Comparison of ENCODE assay signal across 8 mouse cellular contexts in genomic region chr17:28769121-28769874, GRCm38 (mm10). TPM values are rescaled to one million over a fixed set of nuclear protein-coding genes. Genes with fewer than 3 reads are reported as not detected.
A peak's percentile ranks its signal among the peaks of the same experiment; 100 is the strongest.
DNase-seq lines count a peak whose midpoint lies in the region; ATAC-seq and TF ChIP-seq lines count a peak whose summit lies in the region.

TSS of gene Mapk13 (plus strand) at chr17:28769297.

- TF ChIP-seq CTCF in layer of hippocampus, adult 2 months (conservative IDR thresholded peaks at IDR 0.05), result no peak
- TF ChIP-seq CTCF in embryonic fibroblast, embryonic 13.5 days (IDR thresholded peaks at IDR 0.05; ENCODE audit: borderline replicate concordance, insufficient read depth, low read length), result no peak

- H3K4me3 ChIP-seq in layer of hippocampus, adult 2 months, result peak within 1 kb of the TSS; percentile 33; the same call in 1 of the 2 replicates
- H3K4me3 ChIP-seq in embryonic fibroblast, embryonic 13.5 days (ENCODE audit: insufficient read depth, low read length), result peak within 1 kb of the TSS; percentile 40
- H3K4me3 ChIP-seq in neural tube, embryonic 15.5 days (replicated peaks), result peak within 1 kb of the TSS; percentile 36

- no peaks in the 10 kb centered on the region for H3K9me3 ChIP-seq in neural tube, embryonic 15.5 days (replicated peaks)

- no peak for DNase-seq in layer of hippocampus, adult 2 months (ENCODE audit: low spot score in 2 of 2)
- no peak for DNase-seq in layer of hippocampus, postnatal 10 days (ENCODE audit: low spot score in 2 of 2)
- peak; percentile 36 for DNase-seq in induced T-regulatory cell, adult 2 months (ENCODE audit: low read depth)
- peak; percentile 36 to 61 for DNase-seq in lung, adult 18-20 months
- DNase-seq in right cerebral cortex, postnatal 25 days, result no peak
- DNase-seq in cerebellum, adult 11 months, result no peak

- no peak for TF ChIP-seq POLR2A in embryonic fibroblast, embryonic 13.5 days (IDR thresholded peaks at IDR 0.05; ENCODE audit: low read depth, low read length)

- H3K36me3 ChIP-seq in neural tube, embryonic 15.5 days, result no peaks in the 10 kb centered on the region

- H3K4me1 ChIP-seq in embryonic fibroblast, embryonic 13.5 days (ENCODE audit: control insufficient read depth, insufficient read depth, low read length), result no peaks in the 10 kb centered on the region
- H3K4me1 ChIP-seq in neural tube, embryonic 15.5 days, result peaks cover 18% of the 10 kb centered on the region

- peak within 1 kb of the TSS; percentile 73 for H3K4me2 ChIP-seq in neural tube, embryonic 15.5 days

- no peak within 1 kb of the TSS for H3K27ac ChIP-seq in layer of hippocampus, adult 2 months
- no peak within 1 kb of the TSS for H3K27ac ChIP-seq in embryonic fibroblast, embryonic 13.5 days (ENCODE audit: insufficient read depth, low read length)
- no peak within 1 kb of the TSS for H3K27ac ChIP-seq in neural tube, embryonic 15.5 days (replicated peaks)

- WGBS in neural tube, embryonic 15.5 days, result 1% methylated on average over 37 of the region's 58 CpGs

- peaks cover 44% of the 10 kb centered on the region for H3K27me3 ChIP-seq in neural tube, embryonic 15.5 days (replicated peaks)

- no peak for ATAC-seq in neural tube, embryonic 15.5 days (ENCODE audit: low FRiP score)

- peak within 1 kb of the TSS; percentile 29; the same call in 1 of the 2 replicates for H3K9ac ChIP-seq in neural tube, embryonic 15.5 days (replicated peaks)

RNA-seq across cellular contexts. Expression of gene Mapk13, which starts in this region (rescaled TPM):
- total RNA-seq in layer of hippocampus, adult 2 months (2021), result under 1 TPM; 0.59 to 0.66 TPM
- 1 to 10 TPM in 1 of 2 experiments, under 1 TPM in 1; 0.96 to 2.2 TPM for total RNA-seq in layer of hippocampus, postnatal 10 days (2021)
- 12.4 and 24.2 TPM in 2 replicates for polyA plus RNA-seq in embryonic fibroblast, embryonic 13.5 days (2011; ENCODE audit: insufficient read length, low read depth, missing spikeins)
- polyA plus RNA-seq in neural tube, embryonic 15.5 days (2015; fragmentation: Nextera tagmentation; extraction: Ambion mirVana), result 1.2 and 13.6 TPM in 2 replicates

Comparison
In these comparisons a context has a peak if more than half of its experiments do, and no peak if none do; other contexts are left out.
1. DNase-seq: peak in induced T-regulatory cell, adult 2 months (single experiment) and lung, adult 18-20 months (2 of 2); none in layer of hippocampus, adult 2 months (0 of 2), layer of hippocampus, postnatal 10 days (0 of 2), right cerebral cortex, postnatal 25 days (single experiment) and cerebellum, adult 11 months (single experiment).
2. Peak in every context shown above with its lines, with median percentiles within 50 percentile points of each other: H3K4me3 ChIP-seq.